Mouse (Mus musculus) liver, adult 2 months (tissue): ENCODE data around the gene Gm45521.

Experiments used
- CTCF ChIP-seq: fragments of 200-500 bp; IDR thresholded peaks from 2 replicates; pipeline ENCODE4 v1.5.1; 2011; ENCODE audit warnings: low read depth, low read length, control low read depth
- POLR2A ChIP-seq: fragments of 200-500 bp; IDR thresholded peaks from 2 replicates; pipeline ENCODE4 v1.6.1; 2011; ENCODE audit warnings: low read length, control low read depth; ENCODE audit not compliant: insufficient read depth; ENCODE audit errors: extremely low read depth

- TF ChIP-seq POLR2A (no peak), CTCF (no peak)
Measured at GRCm38 (mm10) chr14:7962626-7963025, 5.5 kb downstream of the Gm45521 start.
